Mouse (Mus musculus) small intestine, adult 2 months (tissue): ENCODE data around the gene Vmp1. TPM values are rescaled to one million over a fixed set of nuclear protein-coding genes. Genes with fewer than 3 reads are reported as not detected.
A peak's percentile ranks its signal among the peaks of the same experiment; 100 is the strongest.

Source experiments
- H3K27ac ChIP-seq: fragments of 200-500 bp; 2 replicates; pipeline ENCODE4 v1.5.1; 2012; ENCODE audit warnings: low read depth, low read length, control low read depth, inconsistent platforms; ENCODE audit not compliant: insufficient read depth
- H3K27me3 ChIP-seq: fragments of 200-500 bp; 2 replicates; pipeline ENCODE4 v1.6.1; 2012; ENCODE audit warnings: mild to moderate bottlenecking, moderate library complexity, low read length, inconsistent platforms; ENCODE audit not compliant: control insufficient read depth, insufficient read depth
- H3K36me3 ChIP-seq: fragments of 200-500 bp; 2 replicates; pipeline ENCODE4 v1.6.1; 2012; ENCODE audit warnings: mild to moderate bottlenecking, low read length, control low read depth, inconsistent platforms; ENCODE audit not compliant: control insufficient read depth, insufficient read depth
- H3K4me1 ChIP-seq: fragments of 200-500 bp; 2 replicates; pipeline ENCODE4 v1.6.1; 2012; ENCODE audit warnings: low read length, inconsistent platforms, mixed read lengths; ENCODE audit not compliant: control insufficient read depth, insufficient read depth, insufficient read length
- H3K4me3 ChIP-seq: fragments of 200-500 bp; 2 replicates; pipeline ENCODE4 v1.5.1; 2012; ENCODE audit warnings: low read depth, mild to moderate bottlenecking, control low read depth, inconsistent platforms, low read length, moderate library complexity
- CTCF ChIP-seq: fragments of 200-500 bp; IDR thresholded peaks from 2 replicates; pipeline ENCODE4 v1.5.1; 2012; ENCODE audit warnings: low read depth, mild to moderate bottlenecking, control low read depth, inconsistent platforms, low read length, moderate library complexity, mixed read lengths; ENCODE audit not compliant: insufficient replicate concordance, insufficient read length; ENCODE audit errors: extremely low read depth
- POLR2A ChIP-seq: fragments of 200-500 bp; IDR thresholded peaks from 2 replicates; pipeline ENCODE4 v1.6.1; 2012; ENCODE audit warnings: low read depth, mild to moderate bottlenecking, control low read depth, inconsistent platforms, low read length, moderate library complexity
- WGBS: fragments of 180-500 bp; shearing (Covaris S2); methylation state at CpG from one replicate; pipeline ENCODE4 v1.1.7; 2018; 5-methylcytosine and 5-hydroxymethylcytosine counted together
- polyA plus RNA-seq: library from polyadenylated mRNA; depleted of rRNA; stranded (reverse); fragments of >200 nt; gene quantifications from 2 replicates; pipeline ENCODE4 v1.2.3, GENCODE M21; 2012

Vmp1 gene
- polyA plus RNA-seq, 1 experiment, result 38.8 TPM

GRCm38 (mm10) chr11:86602116-86602515 lies 81.5 kb downstream of the Vmp1 start:
- peaks cover 14% of the 10 kb centered on the region for H3K36me3 ChIP-seq
- no peak overlapping the region for H3K4me3 ChIP-seq
- no peak overlapping the region for H3K27ac ChIP-seq
- H3K27me3 ChIP-seq, result no peaks in the 10 kb centered on the region
- TF ChIP-seq CTCF (no peak), POLR2A (no peak)
- 78% methylated on average over 3 of the region's 3 CpGs for WGBS
- peaks cover 13% of the 10 kb centered on the region; the same call in 1 of the 2 replicates for H3K4me1 ChIP-seq

- Histone ChIP-seq H3K27me3 (no peaks in the 10 kb centered on the region), H3K4me1 (peaks cover 10% of the 10 kb centered on the region; the same call in 1 of the 2 replicates), H3K27ac (peak overlapping the region; percentile 81), H3K36me3 (peaks cover 8% of the 10 kb centered on the region), H3K4me3 (no peak overlapping the region)
- no peak for TF ChIP-seq CTCF
- TF ChIP-seq POLR2A, result no peak
- 48% methylated on average over 7 of the region's 7 CpGs for WGBS
Observed at GRCm38 (mm10) chr11:86600209-86600557, 83.5 kb downstream of the Vmp1 start.

GRCm38 (mm10) chr11:86599378-86600208 lies 84.0 kb downstream of the Vmp1 start:
- H3K36me3 ChIP-seq, result peaks cover 8% of the 10 kb centered on the region
- no peak overlapping the region for H3K4me3 ChIP-seq
- 33% methylated on average over 4 of the region's 4 CpGs for WGBS
- H3K4me1 ChIP-seq, result peaks cover 10% of the 10 kb centered on the region; the same call in 1 of the 2 replicates
- TF ChIP-seq CTCF (no peak), POLR2A (no peak)
- peak overlapping the region; percentile 81 for H3K27ac ChIP-seq
- H3K27me3 ChIP-seq, result no peaks in the 10 kb centered on the region

GRCm38 (mm10) chr11:86598572-86598971 lies 85.1 kb downstream of the Vmp1 start:
- Histone ChIP-seq H3K36me3 (peaks cover 8% of the 10 kb centered on the region), H3K27ac (peak overlapping the region; percentile 76), H3K4me1 (peaks cover 6% of the 10 kb centered on the region; the same call in 1 of the 2 replicates), H3K27me3 (no peaks in the 10 kb centered on the region), H3K4me3 (no peak overlapping the region)
- TF ChIP-seq CTCF (no peak), POLR2A (no peak)
- 90% methylated on average over 1 of the region's 1 CpGs for WGBS

GRCm38 (mm10) chr11:86598154-86598553 lies 85.5 kb downstream of the Vmp1 start:
- no peak overlapping the region for H3K4me3 ChIP-seq
- H3K27ac ChIP-seq, result peak overlapping the region; percentile 84
- peaks cover 8% of the 10 kb centered on the region for H3K36me3 ChIP-seq
- no peaks in the 10 kb centered on the region for H3K27me3 ChIP-seq
- 79% methylated on average over 5 of the region's 5 CpGs for WGBS
- peaks cover 6% of the 10 kb centered on the region; the same call in 1 of the 2 replicates for H3K4me1 ChIP-seq
- TF ChIP-seq POLR2A (no peak), CTCF (no peak)

- H3K4me3 ChIP-seq, result no peak overlapping the region
- 82% methylated on average over 3 of the region's 3 CpGs for WGBS
- TF ChIP-seq POLR2A, result no peak
- TF ChIP-seq CTCF, result no peak
- peaks cover 8% of the 10 kb centered on the region for H3K36me3 ChIP-seq
- peak overlapping the region; percentile 58 for H3K27ac ChIP-seq
- H3K4me1 ChIP-seq, result peaks cover 6% of the 10 kb centered on the region; the same call in 1 of the 2 replicates
- H3K27me3 ChIP-seq, result no peaks in the 10 kb centered on the region
Observed at GRCm38 (mm10) chr11:86596976-86597375, 86.7 kb downstream of the Vmp1 start.

- 47% methylated on average over 7 of the region's 7 CpGs for WGBS
- H3K36me3 ChIP-seq, result peaks cover 8% of the 10 kb centered on the region
- TF ChIP-seq POLR2A, result no peak
- no peak for TF ChIP-seq CTCF
- no peaks in the 10 kb centered on the region for H3K27me3 ChIP-seq
- H3K4me1 ChIP-seq, result peaks cover 6% of the 10 kb centered on the region; the same call in 1 of the 2 replicates
- H3K4me3 ChIP-seq, result no peak overlapping the region
- peak overlapping the region; percentile 90 for H3K27ac ChIP-seq
Observed at GRCm38 (mm10) chr11:86596187-86596960, 87.3 kb downstream of the Vmp1 start.
